Mouse (Mus musculus): ENCODE measurements around the gene Cenpc1.

GRCm38 (mm10) chr5:86066551-86066929 is 1.2 kb upstream of the Cenpc1 start:
- TF ChIP-seq GATA1 (IDR thresholded peaks at IDR 0.05; ENCODE audit: borderline replicate concordance, low read length) (no peak), FLI1 (IDR thresholded peaks at IDR 0.05; ENCODE audit: low read length) (no peak)
